Mouse (Mus musculus): ENCODE data around the gene Chmp2b.

DNA sequence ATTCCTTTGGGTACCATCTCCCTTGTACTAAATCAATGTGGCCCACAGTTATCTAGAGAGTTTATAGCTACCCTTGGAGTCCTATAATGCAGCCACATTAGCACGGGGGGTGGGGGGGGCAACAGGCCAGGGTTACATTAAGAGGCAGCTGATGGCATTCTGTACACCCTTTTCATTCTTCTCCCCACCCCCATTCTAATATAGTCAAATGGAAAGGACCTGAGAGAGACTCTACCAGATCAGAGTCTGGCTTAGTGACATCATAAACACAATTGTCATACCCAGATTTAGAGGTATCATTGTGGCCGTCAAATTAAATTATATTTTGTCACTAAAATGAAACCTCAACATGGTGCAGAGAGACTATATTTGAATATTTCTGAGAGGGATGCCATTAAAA lies 36.5 kb downstream of the Chmp2b start:
- TF ChIP-seq CTCF (IDR thresholded peaks at IDR 0.05; ENCODE audit: low read depth) (no peak), EP300 (IDR thresholded peaks at IDR 0.05; ENCODE audit: low read depth) (no peak)
